Mouse (Mus musculus) heart, adult 2 months (tissue): Measurements from ENCODE around the gene Hoxc11.

ENCODE experiments used
- CTCF ChIP-seq: fragments of 200-600 bp; IDR thresholded peaks from 2 replicates; pipeline ENCODE4 v1.8.1; 2022; ENCODE audit warnings: antibody characterized with exemption, mild to moderate bottlenecking, moderate library complexity
- EP300 ChIP-seq: fragments of 200-500 bp; IDR thresholded peaks from 2 replicates; pipeline ENCODE4 v1.6.1; 2011; ENCODE audit warnings: low read depth, low read length, control low read depth; ENCODE audit not compliant: insufficient read depth
- POLR2A ChIP-seq: fragments of 200-500 bp; IDR thresholded peaks from 2 replicates; pipeline ENCODE4 v1.6.1; 2011; ENCODE audit warnings: mild to moderate bottlenecking, low read depth, low read length, control low read depth; ENCODE audit not compliant: insufficient read depth

DNA sequence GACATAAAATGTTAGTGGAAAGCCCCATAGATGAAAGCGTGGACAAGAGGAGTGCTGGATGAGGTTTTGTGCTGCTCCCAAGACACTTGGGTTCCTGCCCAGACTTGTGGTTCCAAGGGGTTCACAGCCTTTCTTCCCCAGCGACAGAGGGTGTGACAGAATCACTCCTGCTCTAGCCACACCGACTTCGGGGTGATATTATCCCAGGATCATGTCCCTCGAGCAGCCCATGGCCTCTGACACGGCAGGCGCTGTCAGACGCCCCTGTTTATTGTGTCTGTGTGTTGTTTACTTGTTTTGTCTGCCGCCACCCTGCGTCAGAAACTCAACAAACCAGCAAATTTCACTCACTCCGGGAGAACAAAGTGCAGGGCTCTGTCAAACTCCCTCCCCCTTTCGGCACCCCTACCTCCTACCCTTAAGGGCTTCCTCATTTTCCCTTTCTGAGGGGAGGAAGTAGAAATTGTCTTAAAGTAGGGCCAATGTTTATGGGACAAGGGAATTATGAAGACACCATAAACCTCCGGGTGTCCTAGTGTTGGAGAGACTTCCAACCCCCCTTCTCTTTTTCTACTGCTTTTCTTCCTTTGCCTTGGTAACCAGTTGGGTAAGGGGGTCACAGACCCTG, 48.7 kb downstream of the Hoxc11 start:
- no peak for TF ChIP-seq CTCF
- no peak for TF ChIP-seq POLR2A
- no peak for TF ChIP-seq EP300
